Mouse (Mus musculus) neural tube, embryonic 15.5 days (tissue): ENCODE data around the gene Gm14409. TPM values are rescaled to one million over a fixed set of nuclear protein-coding genes. Genes with fewer than 3 reads are reported as not detected.
"Not testable (repeated sequence)": the region's sequence is repeated elsewhere in the genome, so short reads cannot be mapped to it uniquely, and the experiment has no call there.

ENCODE experiments used
- ATAC-seq: fragments of 200-750 bp; cut with Nextera tagmentation; 2 replicates; pipeline ENCODE4 v1.8.0; 2017; ENCODE audit warnings: mild to moderate bottlenecking, moderate TSS enrichment, moderate library complexity; ENCODE audit not compliant: low FRiP score
- H3K27ac ChIP-seq: fragments of 300-500 bp; sonication (generic); replicated peaks from 2 replicates; pipeline ENCODE4 v1.5.1; 2015; ENCODE audit warnings: mild to moderate bottlenecking, inconsistent platforms
- H3K27me3 ChIP-seq: fragments of 300-500 bp; sonication (generic); replicated peaks from 2 replicates; pipeline ENCODE4 v1.6.1; 2015; ENCODE audit warnings: inconsistent platforms
- H3K36me3 ChIP-seq: fragments of 300-500 bp; sonication (generic); 2 replicates; pipeline ENCODE4 v1.6.1; 2015; ENCODE audit warnings: inconsistent platforms
- H3K4me1 ChIP-seq: fragments of 300-500 bp; sonication (generic); 2 replicates; pipeline ENCODE4 v1.6.1; 2015; ENCODE audit warnings: inconsistent platforms
- H3K4me2 ChIP-seq: fragments of 300-500 bp; sonication (generic); 2 replicates; pipeline ENCODE4 v1.6.1; 2015; ENCODE audit warnings: inconsistent platforms, mild to moderate bottlenecking, moderate library complexity
- H3K4me3 ChIP-seq: fragments of 300-500 bp; sonication (generic); replicated peaks from 2 replicates; pipeline ENCODE4 v1.5.1; 2015; ENCODE audit warnings: mild to moderate bottlenecking, inconsistent platforms
- H3K9ac ChIP-seq: fragments of 300-500 bp; sonication (generic); replicated peaks from 2 replicates; pipeline ENCODE4 v1.6.1; 2015; ENCODE audit warnings: mild to moderate bottlenecking, inconsistent platforms
- H3K9me3 ChIP-seq: fragments of 300-500 bp; sonication (generic); replicated peaks from 2 replicates; pipeline ENCODE4 v1.6.1; 2016; ENCODE audit warnings: inconsistent platforms
- WGBS: fragments of 180-500 bp; shearing (Covaris S2); methylation state at CpG from one replicate; pipeline ENCODE4 v1.1.7; 2015; ENCODE audit warnings: mixed read lengths; 5-methylcytosine and 5-hydroxymethylcytosine counted together
- polyA plus RNA-seq: library from polyadenylated mRNA; unstranded; fragments of >200 nt; fragmentation: Nextera tagmentation; extraction: Ambion mirVana; gene quantifications from 2 replicates; pipeline ENCODE4 v1.2.1, GENCODE M21; 2015

The Gm14409 gene
- not detected in 2 replicates for polyA plus RNA-seq

GRCm38 (mm10) chr2:177266936-177267335 is at the start of gene Gm14409:
Gene Gm14409, minus strand, starts transcription at chr2:177267036.
- not testable (repeated sequence) for H3K4me3 ChIP-seq, H3K27me3 ChIP-seq, H3K4me2 ChIP-seq, H3K27ac ChIP-seq, H3K9me3 ChIP-seq, ATAC-seq, H3K36me3 ChIP-seq, H3K4me1 ChIP-seq, H3K9ac ChIP-seq
- no CpG with 5 or more reads among the region's 2 CpGs for WGBS

GRCm38 (mm10) chr2:177309627-177310026 is 42.8 kb upstream of the Gm14409 start:
- H3K4me2 ChIP-seq, H3K4me3 ChIP-seq, H3K27ac ChIP-seq, ATAC-seq, H3K9ac ChIP-seq, H3K36me3 ChIP-seq, H3K9me3 ChIP-seq, H3K4me1 ChIP-seq, H3K27me3 ChIP-seq: not testable (repeated sequence)
- 96% methylated on average over 4 of the region's 4 CpGs for WGBS

GRCm38 (mm10) chr2:177304980-177305379 is 38.1 kb upstream of the Gm14409 start:
- H3K27me3 ChIP-seq, ATAC-seq, H3K36me3 ChIP-seq, H3K4me1 ChIP-seq, H3K9me3 ChIP-seq, H3K4me2 ChIP-seq, H3K9ac ChIP-seq, H3K27ac ChIP-seq, H3K4me3 ChIP-seq: not testable (repeated sequence)
- no CpG with 5 or more reads among the region's 2 CpGs for WGBS

DNA sequence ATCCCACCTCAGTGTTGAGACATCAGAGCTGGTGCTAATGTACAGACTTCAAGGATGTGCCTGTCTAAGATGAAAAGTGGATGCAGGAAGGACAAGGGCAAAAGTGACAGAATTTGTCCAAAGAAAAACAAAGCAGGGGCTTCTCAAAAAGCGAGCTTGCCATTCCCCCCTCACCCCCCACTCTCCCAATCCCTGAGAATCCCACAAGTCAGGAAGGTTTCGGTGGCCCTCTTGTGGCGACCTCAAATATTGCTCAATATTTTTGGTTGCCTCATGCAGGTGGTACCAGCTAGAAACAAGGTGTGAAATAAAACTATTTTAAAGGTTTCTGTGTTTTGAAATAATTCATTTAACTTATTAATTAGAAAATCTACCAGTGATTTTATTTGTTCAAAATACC is 16.9 kb upstream of the Gm14409 start:
- not testable (repeated sequence) for H3K27me3 ChIP-seq, H3K4me2 ChIP-seq, H3K27ac ChIP-seq, H3K4me3 ChIP-seq, H3K9me3 ChIP-seq, ATAC-seq, H3K9ac ChIP-seq, H3K4me1 ChIP-seq, H3K36me3 ChIP-seq
- 29% methylated on average over 3 of the region's 3 CpGs for WGBS

DNA sequence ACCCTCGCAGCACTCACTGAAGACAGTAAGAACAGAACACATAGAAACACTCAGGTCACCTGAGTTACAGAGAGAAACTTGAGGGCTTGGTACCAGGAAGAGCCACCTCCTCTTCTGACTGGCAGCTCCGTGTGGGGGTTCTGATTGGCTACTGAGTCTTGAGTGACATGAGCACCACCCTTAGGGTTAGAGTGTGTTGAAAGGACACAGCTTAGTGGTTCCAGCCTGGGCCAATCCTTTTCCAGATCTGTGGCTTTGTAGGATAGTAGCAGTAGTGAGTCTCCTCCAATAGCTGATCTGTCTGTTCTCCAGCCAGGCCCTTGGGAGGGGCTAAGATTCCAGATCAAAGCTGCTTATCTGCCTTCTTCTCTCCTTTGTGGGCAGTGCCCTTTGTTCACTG is 10.9 kb upstream of the Gm14409 start:
- 76% methylated on average over 2 of the region's 2 CpGs for WGBS
- H3K27me3 ChIP-seq, H3K9me3 ChIP-seq, H3K4me1 ChIP-seq, H3K36me3 ChIP-seq, H3K27ac ChIP-seq, H3K4me3 ChIP-seq, H3K4me2 ChIP-seq, H3K9ac ChIP-seq, ATAC-seq: not testable (repeated sequence)

- not testable (repeated sequence) for H3K9me3 ChIP-seq, H3K36me3 ChIP-seq, H3K27ac ChIP-seq, H3K9ac ChIP-seq, H3K4me2 ChIP-seq, H3K4me3 ChIP-seq, H3K27me3 ChIP-seq, H3K4me1 ChIP-seq, ATAC-seq
- WGBS = 79% methylated on average over 2 of the region's 2 CpGs
These were observed 5.4 kb upstream of the Gm14409 start for GRCm38 (mm10) chr2:177272237-177272636.

DNA sequence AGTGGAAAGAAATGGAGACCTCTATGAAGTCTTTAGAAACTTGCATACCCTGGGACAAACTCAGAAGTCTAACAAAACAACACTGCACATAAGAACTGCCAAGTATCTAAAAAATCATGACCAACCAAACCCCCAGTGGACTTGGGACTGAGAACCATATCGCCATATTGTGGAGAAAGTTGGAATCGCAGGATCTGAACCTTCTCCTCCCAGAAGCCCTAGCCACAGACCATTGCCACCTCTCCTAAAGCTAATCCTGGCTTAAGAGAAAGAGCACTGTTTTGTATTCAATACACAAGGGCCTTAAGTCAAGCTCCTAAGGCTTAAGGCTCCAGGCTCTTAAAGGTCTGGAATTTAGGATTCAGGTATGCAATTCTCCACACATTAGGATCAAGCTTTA is 19.4 kb downstream of the Gm14409 start:
- H3K4me1 ChIP-seq, H3K4me3 ChIP-seq, H3K36me3 ChIP-seq, H3K9me3 ChIP-seq, H3K9ac ChIP-seq, H3K27me3 ChIP-seq, H3K27ac ChIP-seq, ATAC-seq, H3K4me2 ChIP-seq: not testable (repeated sequence)
- WGBS = 85% methylated on average over 2 of the region's 2 CpGs

DNA sequence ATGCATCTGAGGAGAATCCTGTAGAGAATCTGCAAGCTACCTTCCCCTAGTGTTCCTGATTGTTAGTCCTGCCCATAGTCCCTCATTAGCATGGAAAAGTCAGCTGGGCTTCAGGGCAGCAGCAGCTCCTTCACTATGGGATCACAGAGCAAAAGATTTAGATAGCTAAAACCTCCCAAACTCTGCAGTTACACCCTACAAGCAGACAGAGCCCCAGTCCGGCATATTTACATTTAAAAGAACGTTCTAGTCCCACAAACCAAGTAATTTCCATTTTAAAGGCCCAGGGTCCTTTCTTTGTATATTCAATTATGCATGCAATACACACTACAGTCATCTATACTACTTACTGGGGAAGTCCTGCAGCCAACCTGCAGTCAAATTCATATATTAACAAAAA is 36.4 kb downstream of the Gm14409 start:
- ATAC-seq, H3K4me2 ChIP-seq: not testable (repeated sequence)
- 48% methylated on average over 2 of the region's 2 CpGs for WGBS

More for the DNA sequence above, 36.4 kb downstream of the Gm14409 start:
- not testable (repeated sequence) for H3K4me1 ChIP-seq, H3K9ac ChIP-seq, H3K27me3 ChIP-seq, H3K4me3 ChIP-seq, H3K36me3 ChIP-seq, H3K9me3 ChIP-seq, H3K27ac ChIP-seq

Other genes with a start within 250 kb of the Gm14409 start
- 0.13 TPM in 1 of 2 replicates, not detected in the other for gene Gm14401, start 192.7 kb downstream of the Gm14409 start, polyA plus RNA-seq
- gene Gm14410, start 60.6 kb downstream of the Gm14409 start, polyA plus RNA-seq = 34.2 and 48.0 TPM in 2 replicates
- gene Gm14412, start 57.3 kb upstream of the Gm14409 start, polyA plus RNA-seq = 0.11 and 0.35 TPM in 2 replicates
- gene Gm14418, start 131.3 kb upstream of the Gm14409 start, polyA plus RNA-seq = 5.5 and 6.6 TPM in 2 replicates
- 5.8 and 7.4 TPM in 2 replicates for gene Zfp970, start 197.7 kb upstream of the Gm14409 start, polyA plus RNA-seq
- gene Gm14403, start 231.2 kb upstream of the Gm14409 start, polyA plus RNA-seq = 2.2 and 2.8 TPM in 2 replicates